Mouse (Mus musculus): ENCODE data around the gene Slc24a4. TPM values are rescaled to one million over a fixed set of nuclear protein-coding genes. Genes with fewer than 3 reads are reported as not detected.
"Not testable (repeated sequence)": the region's sequence is repeated elsewhere in the genome, so short reads cannot be mapped to it uniquely, and the experiment has no call there.

The Slc24a4 gene
- total RNA-seq, 2 experiments from 2014 or later = not detected

- ATAC-seq (replicated peaks; ENCODE audit: poor library complexity) = peak; percentile 43; the same call in 1 of the 2 replicates
Observed at GRCm38 (mm10) chr12:102154815-102155214, 26.3 kb downstream of the Slc24a4 start.

DNA sequence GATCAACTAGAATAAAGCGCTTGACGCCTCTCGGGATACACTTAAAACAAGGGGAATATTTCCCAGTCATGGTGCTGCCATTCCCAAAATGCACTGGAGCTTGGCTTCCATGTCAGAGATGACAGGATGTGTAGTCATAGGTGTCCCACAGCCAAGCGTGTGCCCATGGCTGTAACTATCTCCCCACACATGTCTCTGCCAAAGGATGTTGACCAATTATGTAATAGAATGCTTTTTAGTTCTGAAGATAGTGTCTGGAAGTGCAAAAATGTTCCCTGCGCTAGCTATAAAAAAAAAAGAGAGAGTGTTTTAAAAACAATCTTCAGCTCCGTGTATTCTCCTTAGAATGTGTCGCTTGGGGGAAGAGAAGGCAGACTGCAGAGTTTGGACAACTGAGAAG, 36.1 kb downstream of the Slc24a4 start:
- no peak for ATAC-seq (replicated peaks; ENCODE audit: poor library complexity)

GRCm38 (mm10) chr12:102166691-102167261, 38.2 kb downstream of the Slc24a4 start:
- ATAC-seq (replicated peaks; ENCODE audit: poor library complexity) = no peak

DNA sequence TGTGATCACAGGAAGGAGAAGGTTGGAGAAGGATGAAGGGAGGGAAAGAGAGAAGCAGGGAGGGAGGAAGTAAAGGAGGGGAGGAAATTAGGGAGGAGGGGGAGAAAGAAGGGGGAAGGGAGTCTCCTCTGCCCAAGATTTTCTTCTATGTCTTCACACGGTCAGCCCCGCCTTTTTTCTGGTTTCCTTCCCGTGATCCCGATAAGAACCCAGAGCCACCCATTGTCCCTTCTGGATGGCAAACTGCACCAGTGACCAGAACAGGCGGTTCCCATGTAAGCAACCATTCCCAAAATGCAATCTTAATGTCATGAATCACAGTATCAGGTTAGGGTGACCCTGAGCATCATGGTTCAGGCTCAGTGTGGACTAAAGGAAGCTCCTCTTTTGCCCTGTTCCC, 38.8 kb downstream of the Slc24a4 start:
- ATAC-seq (replicated peaks; ENCODE audit: poor library complexity) = no peak

GRCm38 (mm10) chr12:102172746-102173145, 44.2 kb downstream of the Slc24a4 start:
- ATAC-seq (replicated peaks; ENCODE audit: poor library complexity) = no peak

GRCm38 (mm10) chr12:102173345-102173744, 44.8 kb downstream of the Slc24a4 start:
- ATAC-seq (replicated peaks; ENCODE audit: poor library complexity) = no peak

DNA sequence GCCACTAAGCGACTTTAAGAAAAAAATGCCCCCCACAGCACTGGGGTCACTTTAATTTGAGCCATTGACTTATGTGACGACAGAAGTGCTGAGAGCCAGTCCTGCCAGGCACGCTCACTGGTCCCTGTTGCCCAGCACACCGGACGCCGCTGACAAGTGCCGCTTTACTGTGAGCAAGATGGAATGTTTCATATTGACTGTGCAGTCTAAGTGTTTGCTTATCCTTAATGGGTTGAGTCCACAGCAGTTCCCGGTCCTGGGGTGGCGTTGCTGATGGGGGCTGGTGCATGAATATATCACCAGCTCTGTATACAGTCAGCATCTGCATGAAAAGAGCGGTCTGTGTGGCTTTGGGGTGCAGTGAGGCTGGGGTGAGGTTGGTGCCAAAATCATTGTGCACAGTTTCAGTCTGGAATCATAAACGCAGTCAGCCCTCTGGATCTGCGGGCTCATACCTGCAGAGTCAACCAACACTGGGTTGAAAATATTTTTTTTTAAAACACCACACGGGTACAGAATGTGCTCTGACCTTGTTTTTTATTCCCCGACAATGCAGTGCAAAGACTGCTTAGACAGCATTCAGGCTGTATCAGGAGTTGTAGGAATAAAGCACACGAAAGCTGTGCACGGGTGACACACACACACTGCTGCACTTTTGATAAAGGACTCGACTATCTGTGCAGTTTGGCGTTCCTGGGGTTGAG, 52.0 kb downstream of the Slc24a4 start:
- ATAC-seq (replicated peaks; ENCODE audit: poor library complexity) = no peak

DNA sequence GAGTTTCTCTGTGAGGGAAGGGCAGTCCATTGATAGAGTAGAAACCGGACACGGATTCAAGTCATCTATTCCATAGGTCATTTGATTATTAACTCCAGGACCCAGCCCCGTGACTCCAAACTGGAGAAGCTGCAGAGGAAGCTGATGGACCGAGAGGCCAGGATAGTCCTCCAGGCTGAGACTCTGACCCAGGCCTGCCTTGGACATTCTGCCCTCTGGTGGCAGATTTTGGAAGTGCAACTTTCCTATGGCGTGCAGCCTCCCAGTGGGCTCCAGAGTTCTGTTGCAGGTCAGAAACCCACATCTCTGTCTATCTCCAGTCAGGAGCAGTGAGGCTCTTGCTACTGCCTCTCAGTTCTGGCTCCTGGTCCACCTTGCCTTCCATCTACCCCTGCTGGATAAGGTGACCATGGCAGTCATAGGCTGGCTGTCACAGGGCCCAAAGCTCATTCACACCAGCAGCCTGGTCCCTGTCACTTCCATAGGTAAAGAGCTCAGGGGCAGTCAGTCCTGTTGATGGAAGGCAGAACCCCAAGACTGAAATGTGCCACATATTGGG, 53.3 kb downstream of the Slc24a4 start:
- ATAC-seq (replicated peaks; ENCODE audit: poor library complexity) = peak; percentile 90

GRCm38 (mm10) chr12:102182621-102183020, 54.1 kb downstream of the Slc24a4 start:
- no peak for ATAC-seq (replicated peaks; ENCODE audit: poor library complexity)

- 0 out of 2 replicates have a peak, but pooled peaks have one; percentile 18 for ATAC-seq (replicated peaks; ENCODE audit: poor library complexity)
Observed at GRCm38 (mm10) chr12:102183201-102183600, 54.7 kb downstream of the Slc24a4 start.

DNA sequence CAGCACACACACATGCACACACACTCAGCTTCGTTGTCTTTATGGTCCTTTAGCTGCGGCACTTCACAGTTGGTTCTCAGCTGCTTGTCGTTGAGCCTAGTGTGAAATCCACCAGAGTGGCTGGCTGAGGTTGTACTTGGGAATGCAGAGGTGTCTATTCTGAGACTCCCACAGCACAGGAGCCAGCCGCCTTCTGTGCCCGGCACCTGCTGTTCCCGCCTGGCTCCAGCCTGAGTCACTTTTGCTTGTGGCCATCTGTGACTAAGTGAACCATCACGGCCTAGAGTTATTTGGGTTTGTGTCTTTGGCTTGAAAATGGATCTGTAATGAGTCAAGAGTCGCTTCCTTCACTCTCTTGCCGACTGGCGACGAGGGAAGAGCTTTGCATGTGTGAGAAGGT, 62.3 kb downstream of the Slc24a4 start:
- no peak for ATAC-seq (replicated peaks; ENCODE audit: poor library complexity)

DNA sequence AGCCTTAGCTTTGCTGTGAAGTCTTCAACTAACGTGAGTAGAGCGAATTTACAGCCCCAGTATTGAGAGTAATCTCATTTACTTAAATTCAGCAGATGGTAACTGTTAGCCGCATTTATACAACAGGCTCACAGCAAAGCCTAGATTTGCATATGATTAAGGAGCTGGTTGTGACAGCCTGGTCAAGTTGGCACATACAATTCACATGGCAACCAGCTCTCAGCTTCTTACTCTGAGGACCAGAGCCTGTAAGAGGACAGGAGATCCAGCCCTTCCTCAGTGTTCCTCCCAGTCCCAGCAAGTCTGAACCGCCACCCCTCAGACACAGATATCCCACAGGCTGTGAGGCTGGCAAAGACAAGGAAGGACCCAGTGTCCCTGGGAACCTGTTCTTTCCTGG, 73.0 kb downstream of the Slc24a4 start:
- no peak for ATAC-seq (replicated peaks; ENCODE audit: poor library complexity)

DNA sequence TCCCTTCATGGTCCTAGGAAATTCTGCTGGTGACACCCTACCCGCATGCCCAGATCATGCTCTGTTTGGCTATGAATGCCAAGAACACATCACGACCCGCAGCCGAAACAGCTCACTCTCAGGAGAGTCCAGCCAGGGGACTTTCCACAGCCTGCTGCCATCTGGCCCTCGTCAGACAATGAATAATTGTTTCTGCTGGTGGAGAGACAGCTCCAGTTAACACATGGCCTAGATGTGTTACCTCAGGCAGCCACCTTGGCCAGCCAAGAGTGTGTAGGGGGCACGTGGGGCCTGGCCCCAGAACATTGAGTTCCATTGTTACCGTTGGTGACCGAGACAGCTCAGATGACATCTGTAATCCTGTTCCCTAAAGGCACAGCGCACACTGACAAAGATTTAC, 74.4 kb downstream of the Slc24a4 start:
- ATAC-seq (replicated peaks; ENCODE audit: poor library complexity) = no peak

DNA sequence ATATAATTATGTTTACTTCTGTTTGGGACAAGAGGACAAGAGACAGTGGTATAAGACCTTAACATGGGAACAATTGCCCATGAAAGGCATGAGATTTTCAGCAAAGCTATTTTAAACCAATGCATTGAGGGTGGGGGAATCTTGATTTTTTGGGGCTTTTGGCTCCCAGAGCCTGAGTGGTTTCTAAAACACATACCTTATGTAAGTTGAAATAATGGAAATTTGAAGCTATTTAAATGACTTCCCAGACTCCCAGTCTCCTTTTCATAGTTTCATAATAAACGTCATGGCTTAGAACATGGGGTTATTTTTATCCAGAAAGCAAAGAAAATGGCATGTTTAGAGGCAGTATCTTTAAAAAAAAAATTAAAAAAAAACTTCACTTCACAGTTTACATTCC, 77.9 kb downstream of the Slc24a4 start:
- no peak for ATAC-seq (replicated peaks; ENCODE audit: poor library complexity)

DNA sequence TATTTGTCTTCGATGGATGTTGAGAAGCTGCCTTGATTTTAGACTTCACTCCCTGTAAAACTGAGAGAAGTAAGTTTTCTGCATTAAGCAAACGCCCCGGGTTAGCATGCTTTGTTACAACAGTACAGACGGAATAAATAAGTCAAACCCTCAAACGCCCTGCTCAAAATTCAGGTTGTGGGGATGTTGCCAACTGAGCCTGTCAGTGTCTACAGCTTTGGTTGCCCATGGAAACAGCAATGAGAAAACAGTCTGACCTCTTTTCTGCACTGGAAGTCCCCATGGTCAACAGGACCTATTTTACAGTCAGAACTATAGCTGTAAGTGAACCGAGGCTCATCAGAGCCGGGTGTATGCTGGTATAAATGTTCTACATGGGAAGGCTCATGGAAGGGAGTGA, 78.7 kb downstream of the Slc24a4 start:
- ATAC-seq (replicated peaks; ENCODE audit: poor library complexity) = no peak

- no peak for ATAC-seq (replicated peaks; ENCODE audit: poor library complexity)
Observed at GRCm38 (mm10) chr12:102210801-102211200, 82.3 kb downstream of the Slc24a4 start.

DNA sequence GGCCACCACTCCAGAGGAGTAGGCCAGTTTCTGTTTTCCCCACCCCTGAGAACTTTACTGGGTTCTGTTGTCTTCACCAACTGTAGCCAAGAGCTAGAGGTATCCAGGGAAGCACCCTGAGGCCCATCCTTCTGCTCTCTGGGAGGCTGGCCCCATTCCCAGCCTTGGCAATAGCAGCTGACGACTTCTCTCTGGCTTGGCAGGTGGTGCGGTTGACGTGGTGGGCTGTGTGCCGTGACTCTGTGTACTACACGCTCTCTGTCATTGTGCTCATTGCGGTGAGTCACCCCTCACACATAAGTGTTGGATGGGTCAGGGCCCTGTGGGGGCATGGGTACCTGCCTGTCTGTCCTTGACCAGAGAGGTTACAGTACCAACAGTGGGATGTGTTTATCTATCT, 94.9 kb downstream of the Slc24a4 start:
- ATAC-seq (replicated peaks; ENCODE audit: poor library complexity) = no peak

DNA sequence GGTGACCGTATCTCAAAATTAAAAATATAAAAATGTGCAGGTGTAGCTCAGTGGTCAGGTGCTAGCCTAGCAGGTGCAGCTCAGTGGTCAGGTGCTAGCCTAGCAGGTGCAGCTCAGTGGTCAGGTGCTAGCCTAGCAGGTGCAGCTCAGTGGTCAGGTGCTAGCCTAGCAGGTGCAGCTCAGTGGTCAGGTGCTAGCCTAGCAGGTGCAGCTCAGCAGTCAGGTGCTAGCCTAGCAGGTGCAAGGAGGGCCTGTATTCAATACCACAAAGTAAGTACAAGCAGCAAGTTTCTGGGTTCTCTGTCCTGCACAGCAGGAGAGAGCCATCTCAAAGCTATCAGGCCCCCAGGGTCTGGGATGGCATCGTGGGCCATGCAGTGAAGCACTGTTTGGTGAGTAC, 95.6 kb downstream of the Slc24a4 start:
- ATAC-seq (replicated peaks; ENCODE audit: poor library complexity) = not testable (repeated sequence)

- ATAC-seq (replicated peaks; ENCODE audit: poor library complexity) = no peak
Observed at GRCm38 (mm10) chr12:102225165-102225564, 96.6 kb downstream of the Slc24a4 start.

DNA sequence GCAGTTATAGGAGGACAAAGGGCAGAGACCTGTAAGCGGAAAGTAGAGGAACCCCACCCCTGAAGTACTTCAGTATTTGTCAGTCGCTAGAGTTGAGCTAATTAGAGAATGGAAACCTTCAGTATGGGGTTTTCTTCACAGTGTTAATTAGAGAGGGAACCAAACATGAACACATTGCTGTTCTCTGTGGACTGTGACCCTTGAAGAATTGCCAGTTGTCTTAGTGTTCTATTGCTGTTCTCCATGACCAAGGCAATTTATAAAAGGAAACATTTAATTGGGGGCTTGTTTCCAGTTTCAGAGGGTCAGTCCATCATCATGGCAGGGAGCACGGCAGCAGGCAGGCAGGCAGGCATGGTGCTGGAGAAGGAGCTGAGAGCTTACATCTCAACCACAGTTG, 107.0 kb downstream of the Slc24a4 start:
- no peak for ATAC-seq (replicated peaks; ENCODE audit: poor library complexity)

- no peak for ATAC-seq (replicated peaks; ENCODE audit: poor library complexity)
Observed at GRCm38 (mm10) chr12:102236317-102236716, 107.8 kb downstream of the Slc24a4 start.

- ATAC-seq (replicated peaks; ENCODE audit: poor library complexity) = peak; percentile 15; the same call in 1 of the 2 replicates
Observed at GRCm38 (mm10) chr12:102242076-102242722, 113.7 kb downstream of the Slc24a4 start.

Data from megakaryocyte progenitor cell, adult 5-6 weeks (primary cell).